13 mouse cellular contexts compared by ENCODE assay signal in the genomic region with DNA sequence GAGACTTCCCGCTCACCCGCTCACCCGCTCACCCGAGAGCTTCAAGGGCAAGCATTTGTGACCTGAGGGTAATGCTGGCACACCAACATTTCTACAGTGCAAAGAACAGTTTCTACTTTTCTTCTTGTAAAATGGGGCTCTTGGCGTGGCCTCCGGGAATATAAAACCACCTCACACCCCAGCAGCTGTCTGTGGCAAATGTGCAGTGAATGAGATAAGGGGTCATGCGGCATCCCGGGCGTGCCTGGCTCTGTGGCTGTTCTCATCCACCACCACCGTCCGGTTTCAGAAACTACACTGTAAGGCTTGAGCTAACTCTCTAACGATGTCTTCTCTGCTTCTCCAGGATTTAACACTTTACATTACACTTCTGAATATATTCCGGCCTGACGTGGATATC. TPM values are rescaled to one million over a fixed set of nuclear protein-coding genes. Genes with fewer than 3 reads are reported as not detected.
DNase-seq lines count a peak whose midpoint lies in the region; ATAC-seq and TF ChIP-seq lines count a peak whose summit lies in the region.
"Had no signal": no experiment of that assay in that cellular context is flagged by ENCODE, and none has a peak within 500 bp of the region (broad histone marks: within the 10 kb centered on the region; RNA-seq: fewer than 3 reads in every experiment).

No protein-coding gene starts in this region.

- no peaks in the 10 kb centered on the region for H3K9me3 ChIP-seq in lung, postnatal 0 days (ENCODE audit: low read length)
- H3K9me3 ChIP-seq: neural tube, embryonic 13.5 days had no signal

- H3K9ac ChIP-seq in lung, postnatal 0 days (replicated peaks; ENCODE audit: low read depth): no peak overlapping the region
- H3K9ac ChIP-seq: forebrain, postnatal 0 days; neural tube, embryonic 13.5 days had no signal

- no peaks in the 10 kb centered on the region for H3K27me3 ChIP-seq in lung, postnatal 0 days (replicated peaks; ENCODE audit: insufficient read depth, low read length)
- H3K27me3 ChIP-seq: neural tube, embryonic 13.5 days had no signal

- TF ChIP-seq CTCF in lung, postnatal 0 days (IDR thresholded peaks at IDR 0.05): no peak

- no peak overlapping the region for H3K4me3 ChIP-seq in lung, postnatal 0 days (ENCODE audit: low read depth, low read length)
- H3K4me3 ChIP-seq: neural tube, embryonic 13.5 days had no signal

- peak; percentile 14 for DNase-seq in embryo, embryonic 10 days (ENCODE audit: low spot score)
- DNase-seq in embryo, embryonic 11 days: no peak
- DNase-seq in lung, postnatal 0 days (ENCODE audit: low spot score): no peak
- no peak for DNase-seq in lung, postnatal 36 days
- DNase-seq in liver: peak; percentile 91
- peak; percentile 40 to 58 for DNase-seq in spleen, postnatal 14 days (ENCODE audit: low spot score in 2 of 2)
- no peak for DNase-seq in layer of hippocampus, adult 9-11 months
- no peak for DNase-seq in testis, postnatal 10 days (ENCODE audit: low spot score)
- DNase-seq: forebrain, postnatal 0 days; kidney, postnatal 36 days; lung, postnatal 4 days; right cerebral cortex, postnatal 25 days had no signal

- ATAC-seq in lung, postnatal 0 days: peak; percentile 30; the same call in 1 of the 2 replicates
- ATAC-seq: forebrain, postnatal 0 days had no signal

- H3K4me2 ChIP-seq in lung, postnatal 0 days (replicated peaks; ENCODE audit: low read depth, low read length): no peak overlapping the region
- H3K4me2 ChIP-seq: neural tube, embryonic 13.5 days had no signal

- H3K27ac ChIP-seq in lung, postnatal 0 days (ENCODE audit: low read length): no peak overlapping the region
- H3K27ac ChIP-seq: neural tube, embryonic 13.5 days had no signal

- no peak for TF ChIP-seq EP300 in lung, postnatal 0 days (IDR thresholded peaks at IDR 0.05)

- WGBS in lung, postnatal 0 days: 57% methylated on average over 14 of the region's 14 CpGs

- no peaks in the 10 kb centered on the region for H3K36me3 ChIP-seq in lung, postnatal 0 days (ENCODE audit: insufficient read depth, low read length)
- H3K36me3 ChIP-seq: neural tube, embryonic 13.5 days had no signal

- no peaks in the 10 kb centered on the region for H3K4me1 ChIP-seq in lung, postnatal 0 days (ENCODE audit: insufficient read depth, low read depth, low read length)
- H3K4me1 ChIP-seq: neural tube, embryonic 13.5 days had no signal

RNA-seq across cellular contexts. Expression of a gene that starts 17.7 kb away (rescaled TPM):
- 12.7 and 14.8 TPM in 2 replicates for polyA plus RNA-seq in lung, postnatal 0 days (2015; fragmentation: Nextera tagmentation; extraction: Ambion mirVana)

Comparison
In these comparisons a context has a peak if more than half of its experiments do, and no peak if none do; other contexts are left out.
1. DNase-seq: peak in embryo, embryonic 10 days (single experiment), liver (single experiment) and spleen, postnatal 14 days (2 of 2); none in embryo, embryonic 11 days (single experiment), lung, postnatal 0 days (single experiment), lung, postnatal 36 days (single experiment), layer of hippocampus, adult 9-11 months (single experiment) and testis, postnatal 10 days (single experiment).